Mouse (Mus musculus) layer of hippocampus, adult 11-12 months (tissue): ENCODE results near the gene Kif13a.

Source experiments
- DNase-seq: peaks from one replicate; pipeline ENCODE4 v3.0.0; 2022; ENCODE audit warnings: low spot score

The Kif13a gene

GRCm38 (mm10) chr13:46883976-46884375 lies 45.7 kb downstream of the Kif13a start:
- DNase-seq = no peak

GRCm38 (mm10) chr13:46883381-46883780 lies 46.3 kb downstream of the Kif13a start:
- no peak for DNase-seq

GRCm38 (mm10) chr13:46880736-46881135 lies 48.9 kb downstream of the Kif13a start:
- no peak for DNase-seq

GRCm38 (mm10) chr13:46880243-46880642 lies 49.4 kb downstream of the Kif13a start:
- no peak for DNase-seq

GRCm38 (mm10) chr13:46877049-46877448 lies 52.6 kb downstream of the Kif13a start:
- no peak for DNase-seq

GRCm38 (mm10) chr13:46875377-46875776 lies 54.3 kb downstream of the Kif13a start:
- no peak for DNase-seq

GRCm38 (mm10) chr13:46872732-46873131 lies 56.9 kb downstream of the Kif13a start:
- no peak for DNase-seq

GRCm38 (mm10) chr13:46872194-46872593 lies 57.5 kb downstream of the Kif13a start:
- DNase-seq = no peak

GRCm38 (mm10) chr13:46869464-46869863 lies 60.2 kb downstream of the Kif13a start:
- DNase-seq = no peak

GRCm38 (mm10) chr13:46863169-46863748 lies 66.4 kb downstream of the Kif13a start:
- no peak for DNase-seq

- DNase-seq = no peak
Observed at GRCm38 (mm10) chr13:46859876-46860275, 69.8 kb downstream of the Kif13a start.

GRCm38 (mm10) chr13:46859173-46859572 lies 70.5 kb downstream of the Kif13a start:
- no peak for DNase-seq

- no peak for DNase-seq
Observed at GRCm38 (mm10) chr13:46858835-46859152, 70.9 kb downstream of the Kif13a start.

GRCm38 (mm10) chr13:46858143-46858834 lies 71.4 kb downstream of the Kif13a start:
- DNase-seq = no peak

- DNase-seq = no peak
Observed at GRCm38 (mm10) chr13:46854456-46854855, 75.2 kb downstream of the Kif13a start.

- DNase-seq = no peak
Observed at GRCm38 (mm10) chr13:46852470-46852869, 77.2 kb downstream of the Kif13a start.

- no peak for DNase-seq
Observed at GRCm38 (mm10) chr13:46845456-46845855, 84.2 kb downstream of the Kif13a start.

- DNase-seq = no peak
Observed at GRCm38 (mm10) chr13:46844561-46845235, 85.0 kb downstream of the Kif13a start.

GRCm38 (mm10) chr13:46843646-46844045 lies 86.0 kb downstream of the Kif13a start:
- DNase-seq = no peak

GRCm38 (mm10) chr13:46842185-46842584 lies 87.5 kb downstream of the Kif13a start:
- no peak for DNase-seq

- no peak for DNase-seq
Observed at GRCm38 (mm10) chr13:46841668-46842067, 88.0 kb downstream of the Kif13a start.

GRCm38 (mm10) chr13:46840676-46841075 lies 89.0 kb downstream of the Kif13a start:
- DNase-seq = no peak

- DNase-seq = no peak
Observed at GRCm38 (mm10) chr13:46839236-46839635, 90.4 kb downstream of the Kif13a start.
